Mouse (Mus musculus) kidney, adult 2 months (tissue): Measurements from ENCODE around the gene Cdr2. TPM values are rescaled to one million over a fixed set of nuclear protein-coding genes. Genes with fewer than 3 reads are reported as not detected.
"Not testable (repeated sequence)": the region's sequence is repeated elsewhere in the genome, so short reads cannot be mapped to it uniquely, and the experiment has no call there.

Experiments
- DNase-seq: peaks from one replicate; pipeline ENCODE4 v3.0.0; 2021
- H3K27ac ChIP-seq: fragments of 200-500 bp; 2 replicates; pipeline ENCODE4 v1.5.1; 2012; ENCODE audit warnings: low read depth, low read length, control low read depth, inconsistent platforms; ENCODE audit not compliant: insufficient read depth
- H3K27me3 ChIP-seq: fragments of 200-500 bp; replicated peaks from 2 replicates; pipeline ENCODE4 v1.6.1; 2012; ENCODE audit warnings: mild to moderate bottlenecking, moderate library complexity, low read length, inconsistent platforms; ENCODE audit not compliant: control insufficient read depth, insufficient read depth
- H3K36me3 ChIP-seq: fragments of 200-500 bp; 2 replicates; pipeline ENCODE4 v1.6.1; 2012; ENCODE audit warnings: mild to moderate bottlenecking, moderate library complexity, low read length, inconsistent platforms; ENCODE audit not compliant: control insufficient read depth, insufficient read depth
- H3K4me1 ChIP-seq: fragments of 200-500 bp; 2 replicates; pipeline ENCODE4 v1.6.1; 2011; ENCODE audit warnings: low read length; ENCODE audit not compliant: control insufficient read depth, insufficient read depth
- H3K4me3 ChIP-seq: fragments of 200-500 bp; 2 replicates; pipeline ENCODE4 v1.5.1; 2011; ENCODE audit warnings: mild to moderate bottlenecking, low read depth, low read length, control low read depth; ENCODE audit not compliant: insufficient read depth
- CTCF ChIP-seq: fragments of 200-500 bp; conservative IDR thresholded peaks from 2 replicates; pipeline ENCODE4 v1.5.1; 2011; ENCODE audit warnings: low read depth, mild to moderate bottlenecking, control low read depth, low read length, moderate library complexity, mixed read lengths; ENCODE audit not compliant: insufficient read depth, insufficient read length
- POLR2A ChIP-seq: fragments of 200-500 bp; IDR thresholded peaks from one replicate; pipeline ENCODE4 v1.6.1; 2011; ENCODE audit warnings: low read depth, low read length, control low read depth
- WGBS: fragments of 180-500 bp; shearing (Covaris S2); methylation state at CpG from one replicate; pipeline ENCODE4 v1.1.7; 2018; 5-methylcytosine and 5-hydroxymethylcytosine counted together
- polyA plus RNA-seq: library from polyadenylated mRNA; depleted of rRNA; stranded (reverse); fragments of >200 nt; gene quantifications from 2 replicates; pipeline ENCODE4 v1.2.3, GENCODE M21; 2012

Gene Cdr2
- polyA plus RNA-seq, 1 experiment = 30.8 TPM

DNA sequence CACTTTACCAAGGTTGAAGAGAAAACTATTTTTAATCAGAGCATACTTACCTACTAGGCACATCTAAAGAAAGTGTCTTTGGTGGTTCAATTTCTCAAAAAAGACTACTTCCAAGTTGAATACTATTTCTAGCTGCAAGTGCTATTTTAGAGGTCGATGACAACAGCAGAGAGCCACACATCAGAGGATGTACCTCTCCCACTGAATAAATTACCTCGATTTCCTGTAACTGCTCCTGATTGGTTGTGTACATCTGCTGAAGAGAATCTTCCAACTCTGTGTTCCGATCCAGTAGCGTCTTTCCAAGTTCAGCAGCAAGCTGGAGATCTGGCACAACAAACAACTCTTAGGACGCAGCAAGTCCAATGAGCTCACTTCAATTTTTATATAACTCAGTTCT lies 12.0 kb downstream of the Cdr2 start:
- H3K4me1 ChIP-seq = peaks cover 7% of the 10 kb centered on the region; the same call in 1 of the 2 replicates
- no peak for DNase-seq
- no peak overlapping the region for H3K4me3 ChIP-seq
- WGBS = 65% methylated on average over 5 of the region's 5 CpGs
- no peak for TF ChIP-seq CTCF
- no peak for TF ChIP-seq POLR2A
- H3K27me3 ChIP-seq = no peaks in the 10 kb centered on the region
- H3K36me3 ChIP-seq = no peaks in the 10 kb centered on the region; the same call in 1 of the 2 replicates
- H3K27ac ChIP-seq = no peak overlapping the region

DNA sequence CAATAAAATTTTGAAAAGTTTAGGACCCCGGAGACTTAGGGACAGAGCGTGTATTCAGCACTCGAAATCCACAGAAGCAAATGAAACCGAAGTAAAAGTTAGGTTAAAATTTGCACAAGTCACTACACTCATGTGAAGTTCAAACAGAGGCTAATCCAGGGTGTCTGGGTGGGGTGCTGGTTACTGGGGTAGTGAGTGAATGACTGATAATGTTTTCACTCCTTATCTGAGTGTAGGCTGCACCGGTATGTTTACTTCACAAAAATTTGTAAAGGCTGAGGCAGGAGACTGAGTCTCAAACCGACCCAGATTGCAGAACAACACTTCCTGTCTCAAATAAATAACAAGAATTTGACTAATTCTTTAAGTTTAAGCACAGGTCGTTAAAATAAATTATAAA lies 12.9 kb downstream of the Cdr2 start:
- 82% methylated on average over 7 of the region's 7 CpGs for WGBS
- Histone ChIP-seq H3K36me3 (no peaks in the 10 kb centered on the region; the same call in 1 of the 2 replicates), H3K27ac (no peak overlapping the region), H3K27me3 (no peaks in the 10 kb centered on the region), H3K4me1 (no peaks in the 10 kb centered on the region; the same call in 1 of the 2 replicates), H3K4me3 (no peak overlapping the region)
- TF ChIP-seq POLR2A = no peak
- TF ChIP-seq CTCF = no peak
- DNase-seq = no peak

DNA sequence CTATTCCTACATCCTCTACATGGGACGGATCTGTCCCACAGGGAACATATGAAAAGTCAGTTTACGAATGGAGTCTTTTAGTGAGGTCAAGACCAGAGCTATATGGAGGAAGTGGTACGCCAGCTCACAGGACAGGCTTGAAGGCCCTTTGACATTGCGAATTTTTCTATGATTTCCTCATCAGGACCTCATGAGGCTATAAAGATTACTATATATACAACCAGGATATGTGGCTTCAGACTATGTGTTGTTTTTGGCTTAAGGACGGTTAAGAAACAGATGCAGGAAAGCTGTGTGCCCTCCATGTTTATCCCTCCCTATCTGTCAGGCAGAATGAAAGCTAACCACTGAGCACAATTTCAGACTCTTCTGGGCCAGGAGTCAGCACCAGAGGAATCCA lies 19.0 kb downstream of the Cdr2 start:
- no peak for DNase-seq
- TF ChIP-seq CTCF (no peak), POLR2A (no peak)
- Histone ChIP-seq H3K4me3 (no peak overlapping the region), H3K36me3 (peaks cover 6% of the 10 kb centered on the region), H3K27me3 (no peaks in the 10 kb centered on the region), H3K27ac (no peak overlapping the region), H3K4me1 (peaks cover 12% of the 10 kb centered on the region; the same call in 1 of the 2 replicates)
- WGBS = 80% methylated on average over 5 of the region's 5 CpGs

DNA sequence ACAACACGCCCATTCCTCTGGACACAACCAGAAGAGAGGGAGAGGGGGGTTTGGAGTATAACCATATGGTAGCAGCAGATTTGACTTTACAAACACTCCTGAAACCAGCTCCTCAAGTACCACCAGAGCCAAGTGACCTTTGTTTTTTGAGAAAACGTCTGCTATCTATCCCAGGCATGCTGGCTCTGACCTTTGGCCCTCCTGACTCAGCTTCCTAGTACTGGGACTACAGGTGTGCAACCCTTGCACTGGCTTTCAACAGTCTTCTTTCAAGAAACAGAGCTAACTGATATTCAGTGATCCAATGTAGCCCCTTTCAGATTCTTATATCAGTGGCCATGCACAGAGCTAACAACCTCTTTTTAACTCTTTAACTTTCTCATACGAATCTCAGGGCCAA lies 20.2 kb downstream of the Cdr2 start:
- TF ChIP-seq POLR2A = no peak
- TF ChIP-seq CTCF = no peak
- 44% methylated on average over 3 of the region's 3 CpGs for WGBS
- Histone ChIP-seq H3K27me3 (no peaks in the 10 kb centered on the region), H3K4me3 (no peak overlapping the region), H3K4me1 (peaks cover 12% of the 10 kb centered on the region; the same call in 1 of the 2 replicates), H3K27ac (peak overlapping the region; percentile 75; the same call in 1 of the 2 replicates), H3K36me3 (peaks cover 6% of the 10 kb centered on the region)
- peak; percentile 93 for DNase-seq

GRCm38 (mm10) chr7:120960601-120961000 lies 21.5 kb downstream of the Cdr2 start:
- Histone ChIP-seq H3K27me3 (no peaks in the 10 kb centered on the region), H3K4me1 (peaks cover 12% of the 10 kb centered on the region; the same call in 1 of the 2 replicates), H3K27ac (no peak overlapping the region), H3K4me3 (no peak overlapping the region), H3K36me3 (peaks cover 7% of the 10 kb centered on the region)
- WGBS = 64% methylated on average over 6 of the region's 6 CpGs
- peak; percentile 38 for DNase-seq
- no peak for TF ChIP-seq POLR2A
- peak; percentile 30 for TF ChIP-seq CTCF

DNA sequence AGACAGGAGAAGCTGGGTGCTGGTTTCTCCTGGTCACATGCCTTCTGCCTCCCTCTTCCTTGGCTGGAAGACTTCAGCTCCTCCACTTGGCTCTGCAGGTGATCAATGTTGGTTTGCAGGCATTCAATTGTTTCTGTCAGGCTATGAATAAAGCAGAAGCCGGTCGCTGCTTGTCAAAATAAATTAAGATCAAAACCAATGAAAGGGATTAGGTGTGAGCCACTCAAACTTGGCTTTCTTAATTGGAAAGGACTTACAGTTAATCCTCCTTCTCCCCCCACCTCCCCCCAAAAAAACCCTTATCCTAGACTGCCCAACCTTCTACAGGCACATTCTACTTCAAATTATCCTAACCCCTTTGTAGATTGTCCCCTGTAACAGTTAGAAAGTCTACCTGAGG lies 22.0 kb downstream of the Cdr2 start:
- no peaks in the 10 kb centered on the region for H3K27me3 ChIP-seq
- TF ChIP-seq CTCF (no peak), POLR2A (no peak)
- no peak overlapping the region for H3K27ac ChIP-seq
- no peak overlapping the region for H3K4me3 ChIP-seq
- H3K36me3 ChIP-seq = peaks cover 9% of the 10 kb centered on the region
- H3K4me1 ChIP-seq = peaks cover 12% of the 10 kb centered on the region; the same call in 1 of the 2 replicates
- no peak for DNase-seq
- 85% methylated on average over 2 of the region's 2 CpGs for WGBS

DNA sequence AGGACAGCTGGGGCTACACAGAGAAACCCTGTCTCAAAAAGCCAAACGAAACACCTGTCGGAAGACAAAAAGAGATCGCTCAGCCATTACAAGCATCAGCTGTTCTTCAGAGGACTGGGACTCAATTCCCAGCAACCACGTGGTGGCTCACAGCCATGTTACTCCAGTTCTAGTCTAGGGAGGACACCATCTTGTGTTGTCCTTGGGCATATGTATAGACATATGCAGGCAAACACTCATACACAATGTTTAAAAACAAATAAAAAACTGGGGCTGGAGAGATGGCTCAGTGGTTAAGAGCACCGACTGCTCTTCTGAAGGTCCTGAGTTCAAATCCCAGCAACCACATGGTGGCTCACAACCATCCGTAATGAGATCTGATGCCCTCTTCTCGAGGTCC lies 28.5 kb downstream of the Cdr2 start:
- WGBS = 83% methylated on average over 7 of the region's 7 CpGs
- H3K27me3 ChIP-seq, H3K36me3 ChIP-seq, H3K4me3 ChIP-seq, H3K27ac ChIP-seq, DNase-seq, H3K4me1 ChIP-seq: not testable (repeated sequence)

GRCm38 (mm10) chr7:120943936-120944509 lies 38.1 kb downstream of the Cdr2 start:
- TF ChIP-seq POLR2A (no peak), CTCF (no peak)

More at GRCm38 (mm10) chr7:120943936-120944509, 38.1 kb downstream of the Cdr2 start:
- 30% methylated on average over 7 of the region's 8 CpGs for WGBS
- peaks cover 20% of the 10 kb centered on the region for H3K4me1 ChIP-seq
- no peak overlapping the region for H3K4me3 ChIP-seq
- peak; percentile 84 for DNase-seq
- no peaks in the 10 kb centered on the region for H3K27me3 ChIP-seq
- peak overlapping the region; percentile 89; the same call in 1 of the 2 replicates for H3K27ac ChIP-seq
- H3K36me3 ChIP-seq = peaks cover 11% of the 10 kb centered on the region
